Mouse (Mus musculus): ENCODE measurements at regions not wholly inside any gene's neighbourhood (a gene's known extent, or its start where the extent isn't known, plus 50 kb on each side); places are given as distances from the start of the nearest gene placed in this dataset.
A peak's percentile ranks its signal among the peaks of the same experiment; 100 is the strongest.

- no peak for DNase-seq (ENCODE audit: extremely low spot score)
These were observed 51.1 kb upstream of the Adra1b start for GRCm38 (mm10) chr11:43952151-43952550.

GRCm38 (mm10) chr11:43958241-43958975, 57.4 kb upstream of the Adra1b start:
- peak; percentile 7 for DNase-seq (ENCODE audit: extremely low spot score)

GRCm38 (mm10) chr11:43958976-43959315, 57.9 kb upstream of the Adra1b start:
- no peak for DNase-seq (ENCODE audit: extremely low spot score)

- DNase-seq (ENCODE audit: extremely low spot score): no peak
These were observed 59.5 kb upstream of the Adra1b start for GRCm38 (mm10) chr11:43960348-43961105.

- DNase-seq (ENCODE audit: extremely low spot score): no peak
These were observed 60.5 kb upstream of the Adra1b start for GRCm38 (mm10) chr11:43961398-43962070.

GRCm38 (mm10) chr11:43967764-43968163, 66.8 kb upstream of the Adra1b start:
- no peak for DNase-seq (ENCODE audit: extremely low spot score)

GRCm38 (mm10) chr11:43971886-43972285, 70.9 kb upstream of the Adra1b start:
- DNase-seq (ENCODE audit: extremely low spot score): no peak

GRCm38 (mm10) chr11:43976024-43976423, 75.0 kb upstream of the Adra1b start:
- DNase-seq (ENCODE audit: extremely low spot score): no peak

GRCm38 (mm10) chr11:43979406-43979805, 78.4 kb upstream of the Adra1b start:
- DNase-seq (ENCODE audit: extremely low spot score): no peak

GRCm38 (mm10) chr11:43980444-43980843, 79.4 kb upstream of the Adra1b start:
- DNase-seq (ENCODE audit: extremely low spot score): no peak

- DNase-seq (ENCODE audit: extremely low spot score): no peak
These were observed 89.0 kb upstream of the Adra1b start for GRCm38 (mm10) chr11:43989911-43990430.

GRCm38 (mm10) chr11:43992011-43992471, 91.0 kb upstream of the Adra1b start:
- DNase-seq (ENCODE audit: extremely low spot score): no peak

GRCm38 (mm10) chr11:43998046-43998725, 97.2 kb upstream of the Adra1b start:
- DNase-seq (ENCODE audit: extremely low spot score): no peak

GRCm38 (mm10) chr11:44000056-44000455, 99.0 kb upstream of the Adra1b start:
- DNase-seq (ENCODE audit: extremely low spot score): no peak

GRCm38 (mm10) chr11:44001843-44002589, 101.0 kb upstream of the Adra1b start:
- no peak for DNase-seq (ENCODE audit: extremely low spot score)

- DNase-seq (ENCODE audit: extremely low spot score): no peak
These were observed 101.9 kb upstream of the Adra1b start for GRCm38 (mm10) chr11:44002716-44003522.

- no peak for DNase-seq (ENCODE audit: extremely low spot score)
These were observed 106.6 kb upstream of the Adra1b start for GRCm38 (mm10) chr11:44007526-44008040.

GRCm38 (mm10) chr11:44012314-44012713, 111.3 kb upstream of the Adra1b start:
- no peak for DNase-seq (ENCODE audit: extremely low spot score)

GRCm38 (mm10) chr11:44013841-44014240, 112.8 kb upstream of the Adra1b start:
- no peak for DNase-seq (ENCODE audit: extremely low spot score)

GRCm38 (mm10) chr11:44021638-44022037, 120.6 kb upstream of the Adra1b start:
- DNase-seq (ENCODE audit: extremely low spot score): no peak

Data from embryo, embryonic 9.5 days (tissue).